Mouse (Mus musculus) lung, postnatal 0 days (tissue): ENCODE measurements around the gene Mpp6.

ENCODE experiments used
- CTCF ChIP-seq: IDR thresholded peaks from 2 replicates; pipeline ENCODE4 v1.5.1; 2016; ENCODE audit warnings: antibody characterized with exemption, mild to moderate bottlenecking
- EP300 ChIP-seq: IDR thresholded peaks from 2 replicates; pipeline ENCODE4 v1.6.1; 2016; ENCODE audit warnings: antibody characterized with exemption, mild to moderate bottlenecking, control low read depth

- no peak for TF ChIP-seq CTCF
- no peak for TF ChIP-seq EP300
These were observed 77.9 kb downstream of the Mpp6 start for GRCm38 (mm10) chr6:50187955-50188354.
